Mouse (Mus musculus) liver, adult 2 months (tissue): ENCODE data around the gene Prr3.

Experiments used
- CTCF ChIP-seq: fragments of 200-500 bp; IDR thresholded peaks from 2 replicates; pipeline ENCODE4 v1.5.1; 2011; ENCODE audit warnings: low read depth, low read length, control low read depth
- POLR2A ChIP-seq: fragments of 200-500 bp; IDR thresholded peaks from 2 replicates; pipeline ENCODE4 v1.6.1; 2011; ENCODE audit warnings: low read length, control low read depth; ENCODE audit not compliant: insufficient read depth; ENCODE audit errors: extremely low read depth

GRCm38 (mm10) chr17:35939108-35939507, 40.9 kb downstream of the Prr3 start:
- TF ChIP-seq CTCF (no peak), POLR2A (no peak)
